Mouse (Mus musculus): ENCODE measurements around the gene Cavin2. TPM values are rescaled to one million over a fixed set of nuclear protein-coding genes. Genes with fewer than 3 reads are reported as not detected.

Gene Cavin2
- 1 to 10 TPM; 6.3 to 7.6 TPM for total RNA-seq (2021)

- no peak for DNase-seq
Measured at GRCm38 (mm10) chr1:51288755-51289619, at the start of gene Cavin2. TSS of gene Cavin2 (plus strand) at chr1:51289126.

- DNase-seq = no peak
Measured at GRCm38 (mm10) chr1:51241311-51241986, 47.5 kb upstream of the Cavin2 start.

- DNase-seq = peak; percentile 43 to 52
Measured at GRCm38 (mm10) chr1:51243294-51243693, 45.6 kb upstream of the Cavin2 start.

GRCm38 (mm10) chr1:51243869-51244268, 45.1 kb upstream of the Cavin2 start:
- DNase-seq = no peak

- no peak for DNase-seq
Measured at GRCm38 (mm10) chr1:51245381-51245780, 43.5 kb upstream of the Cavin2 start.

GRCm38 (mm10) chr1:51250302-51250701, 38.6 kb upstream of the Cavin2 start:
- DNase-seq = no peak

GRCm38 (mm10) chr1:51265118-51265800, 23.7 kb upstream of the Cavin2 start:
- DNase-seq = no peak

- no peak for DNase-seq
Measured at GRCm38 (mm10) chr1:51265926-51266325, 23.0 kb upstream of the Cavin2 start.

- DNase-seq = peak in 1 of 2 experiments; percentile 18
Measured at GRCm38 (mm10) chr1:51267125-51267524, 21.8 kb upstream of the Cavin2 start.

GRCm38 (mm10) chr1:51268225-51268624, 20.7 kb upstream of the Cavin2 start:
- no peak for DNase-seq

GRCm38 (mm10) chr1:51270196-51270935, 18.6 kb upstream of the Cavin2 start:
- no peak for DNase-seq

GRCm38 (mm10) chr1:51271845-51272244, 17.1 kb upstream of the Cavin2 start:
- DNase-seq = no peak

- no peak for DNase-seq
Measured at GRCm38 (mm10) chr1:51272583-51273201, 16.2 kb upstream of the Cavin2 start.

GRCm38 (mm10) chr1:51277879-51278567, 10.9 kb upstream of the Cavin2 start:
- DNase-seq = no peak

- no peak for DNase-seq
Measured at GRCm38 (mm10) chr1:51288201-51288600, 725 bp upstream of the Cavin2 start.

GRCm38 (mm10) chr1:51289620-51290445, 907 bp downstream of the Cavin2 start:
- DNase-seq = no peak

GRCm38 (mm10) chr1:51290634-51291033, 1.7 kb downstream of the Cavin2 start:
- no peak for DNase-seq

GRCm38 (mm10) chr1:51292348-51292747, 3.4 kb downstream of the Cavin2 start:
- DNase-seq = no peak

- DNase-seq = no peak
Measured at GRCm38 (mm10) chr1:51300295-51300930, 11.5 kb downstream of the Cavin2 start.

- no peak for DNase-seq
Measured at GRCm38 (mm10) chr1:51307056-51307455, 18.1 kb downstream of the Cavin2 start.

All from layer of hippocampus, postnatal 36 days (tissue).